Comparison of ENCODE assay signal across 17 mouse cellular contexts in genomic region chrX:60719428-60720151, GRCm38 (mm10).
DNase-seq lines count a peak whose midpoint lies in the region; ATAC-seq and TF ChIP-seq lines count a peak whose summit lies in the region.
"Had no signal": no experiment of that assay in that cellular context is flagged by ENCODE, and none has a peak within 500 bp of the region (broad histone marks: within the 10 kb centered on the region; RNA-seq: fewer than 3 reads in every experiment).

No protein-coding gene starts in this region.

- peak; percentile 53 for DNase-seq in forebrain, embryonic 11.5 days (ENCODE audit: low spot score)
- no peak for DNase-seq in natural killer cell, adult 2 months (ENCODE audit: low spot score in 2 of 2)
- DNase-seq in liver: no peak
- DNase-seq in lung, adult 2 months: no peak
- DNase-seq: adrenal gland, postnatal 14 days; cerebellum, adult 8-10 months; kidney, adult 18-20 months; kidney, postnatal 36 days; layer of hippocampus, postnatal 36 days; lung, postnatal 36 days had no signal

- no peak for TF ChIP-seq CTCF in lung, adult 2 months (IDR thresholded peaks at IDR 0.05; ENCODE audit: insufficient read depth, low read length)

- H3K27me3 ChIP-seq in forebrain, embryonic 11.5 days (ENCODE audit: control insufficient read depth, insufficient read depth, low read length): no peaks in the 10 kb centered on the region
- no peaks in the 10 kb centered on the region for H3K27me3 ChIP-seq in hindbrain, embryonic 12.5 days
- no peaks in the 10 kb centered on the region for H3K27me3 ChIP-seq in midbrain, embryonic 13.5 days
- no peaks in the 10 kb centered on the region for H3K27me3 ChIP-seq in neural tube, embryonic 14.5 days (ENCODE audit: control insufficient read depth, insufficient read depth, low read length)
- H3K27me3 ChIP-seq: stomach, embryonic 15.5 days had no signal

- no peak overlapping the region for H3K4me2 ChIP-seq in forebrain, embryonic 11.5 days (ENCODE audit: low read depth, low read length, severe bottlenecking)
- 0 out of 2 replicates have a peak overlapping the region, but pooled peaks have one; percentile 17 for H3K4me2 ChIP-seq in hindbrain, embryonic 12.5 days (replicated peaks)
- peak overlapping the region; percentile 49 for H3K4me2 ChIP-seq in midbrain, embryonic 13.5 days (replicated peaks)
- 0 out of 2 replicates have a peak overlapping the region, but pooled peaks have one; percentile 12 for H3K4me2 ChIP-seq in neural tube, embryonic 14.5 days (ENCODE audit: low read depth, low read length)
- H3K4me2 ChIP-seq: limb, embryonic 12.5 days; stomach, embryonic 15.5 days had no signal

- 29% methylated on average over 13 of the region's 13 CpGs for WGBS in forebrain, embryonic 11.5 days
- WGBS in hindbrain, embryonic 12.5 days: 28% methylated on average over 13 of the region's 13 CpGs
- 29% methylated on average over 13 of the region's 13 CpGs for WGBS in midbrain, embryonic 13.5 days
- WGBS in neural tube, embryonic 14.5 days: 21% methylated on average over 13 of the region's 13 CpGs
- 37% methylated on average over 13 of the region's 13 CpGs for WGBS in lung, adult 2 months

- no peak overlapping the region for H3K4me3 ChIP-seq in forebrain, embryonic 11.5 days (ENCODE audit: low read depth, low read length)
- no peak overlapping the region for H3K4me3 ChIP-seq in hindbrain, embryonic 12.5 days
- no peak overlapping the region; the same call in 1 of the 2 replicates for H3K4me3 ChIP-seq in midbrain, embryonic 13.5 days (replicated peaks)
- no peak overlapping the region for H3K4me3 ChIP-seq in neural tube, embryonic 14.5 days (ENCODE audit: low read depth, low read length)
- H3K4me3 ChIP-seq in lung, adult 2 months (replicated peaks; ENCODE audit: extremely low read depth, low read depth, low read length): no peak overlapping the region
- H3K4me3 ChIP-seq: erythroblast, embryonic 14.5 days; limb, embryonic 12.5 days; stomach, embryonic 15.5 days had no signal

- no peak for TF ChIP-seq POLR2A in lung, adult 2 months (IDR thresholded peaks at IDR 0.05; ENCODE audit: borderline replicate concordance, extremely low read depth, low read depth, low read length)

- ATAC-seq in forebrain, embryonic 11.5 days (replicated peaks; ENCODE audit: low FRiP score): peak; percentile 86
- ATAC-seq in hindbrain, embryonic 12.5 days (ENCODE audit: low FRiP score): peak; percentile 92
- ATAC-seq in midbrain, embryonic 13.5 days: peak; percentile 93
- peak; percentile 69 for ATAC-seq in neural tube, embryonic 14.5 days (ENCODE audit: low read depth)
- no peak for ATAC-seq in erythroblast, adult 5-6 weeks (replicated peaks; ENCODE audit: low FRiP score, poor library complexity, severe bottlenecking)

- no peak overlapping the region for H3K9ac ChIP-seq in forebrain, embryonic 11.5 days (ENCODE audit: low read length)
- H3K9ac ChIP-seq in hindbrain, embryonic 12.5 days: no peak overlapping the region
- H3K9ac ChIP-seq in midbrain, embryonic 13.5 days (replicated peaks): no peak overlapping the region
- H3K9ac ChIP-seq in neural tube, embryonic 14.5 days (replicated peaks; ENCODE audit: low read depth, low read length): no peak overlapping the region
- H3K9ac ChIP-seq: limb, embryonic 12.5 days; stomach, embryonic 15.5 days had no signal

- no peaks in the 10 kb centered on the region for H3K9me3 ChIP-seq in forebrain, embryonic 11.5 days (ENCODE audit: control insufficient read depth, low read length)
- H3K9me3 ChIP-seq in hindbrain, embryonic 12.5 days (replicated peaks): no peaks in the 10 kb centered on the region
- H3K9me3 ChIP-seq in midbrain, embryonic 13.5 days: no peaks in the 10 kb centered on the region
- H3K9me3 ChIP-seq in neural tube, embryonic 14.5 days (ENCODE audit: control insufficient read depth, low read length): no peaks in the 10 kb centered on the region
- H3K9me3 ChIP-seq: limb, embryonic 12.5 days; stomach, embryonic 15.5 days had no signal

- peaks cover 2% of the 10 kb centered on the region; the same call in 1 of the 2 replicates for H3K4me1 ChIP-seq in forebrain, embryonic 11.5 days (replicated peaks; ENCODE audit: control insufficient read depth, insufficient read depth, low read length)
- peaks cover 8% of the 10 kb centered on the region for H3K4me1 ChIP-seq in hindbrain, embryonic 12.5 days
- peaks cover 17% of the 10 kb centered on the region for H3K4me1 ChIP-seq in midbrain, embryonic 13.5 days (replicated peaks)
- H3K4me1 ChIP-seq in neural tube, embryonic 14.5 days (ENCODE audit: control insufficient read depth, insufficient read depth, low read length): no peaks in the 10 kb centered on the region
- H3K4me1 ChIP-seq in lung, adult 2 months (ENCODE audit: control insufficient read depth, insufficient read depth, low read length): no peaks in the 10 kb centered on the region
- H3K4me1 ChIP-seq: limb, embryonic 12.5 days; stomach, embryonic 15.5 days had no signal

- no peaks in the 10 kb centered on the region for H3K36me3 ChIP-seq in forebrain, embryonic 11.5 days (ENCODE audit: control insufficient read depth, insufficient read depth, low read length)
- no peaks in the 10 kb centered on the region for H3K36me3 ChIP-seq in hindbrain, embryonic 12.5 days
- H3K36me3 ChIP-seq in midbrain, embryonic 13.5 days: no peaks in the 10 kb centered on the region
- H3K36me3 ChIP-seq in neural tube, embryonic 14.5 days (ENCODE audit: control insufficient read depth, insufficient read depth, low read length): no peaks in the 10 kb centered on the region
- H3K36me3 ChIP-seq: limb, embryonic 12.5 days; stomach, embryonic 15.5 days had no signal

- H3K27ac ChIP-seq in forebrain, embryonic 11.5 days (ENCODE audit: low read depth, low read length): no peak overlapping the region
- H3K27ac ChIP-seq in hindbrain, embryonic 12.5 days: peak overlapping the region; percentile 62
- H3K27ac ChIP-seq in midbrain, embryonic 13.5 days: peak overlapping the region; percentile 60
- no peak overlapping the region for H3K27ac ChIP-seq in neural tube, embryonic 14.5 days (ENCODE audit: low read depth, low read length)
- H3K27ac ChIP-seq: limb, embryonic 12.5 days; stomach, embryonic 15.5 days had no signal

Comparison
In these comparisons a context has a peak if more than half of its experiments do, and no peak if none do; other contexts are left out.
1. H3K27ac ChIP-seq: peak in hindbrain, embryonic 12.5 days (single experiment) and midbrain, embryonic 13.5 days (single experiment); none in forebrain, embryonic 11.5 days (single experiment) and neural tube, embryonic 14.5 days (single experiment).